Mouse (Mus musculus) lung, postnatal 0 days (tissue): ENCODE measurements around the gene Aff3. TPM values are rescaled to one million over a fixed set of nuclear protein-coding genes. Genes with fewer than 3 reads are reported as not detected.

Experiments used
- ATAC-seq: fragments of 200-750 bp; cut with Nextera tagmentation; 2 replicates; pipeline ENCODE4 v1.8.0; 2017; ENCODE audit warnings: moderate library complexity
- DNase-seq: peaks from one replicate; pipeline ENCODE4 v3.0.0-alpha.2; 2016; ENCODE audit warnings: low spot score
- H3K27ac ChIP-seq: fragments of 300-500 bp; sonication (generic); 2 replicates; pipeline ENCODE4 v1.5.1; 2014; ENCODE audit warnings: antibody characterized with exemption, mild to moderate bottlenecking, low read length, mixed read lengths
- H3K27me3 ChIP-seq: fragments of 300-500 bp; sonication (generic); replicated peaks from 2 replicates; pipeline ENCODE4 v1.6.1; 2014; ENCODE audit warnings: low read length, mixed read lengths; ENCODE audit not compliant: insufficient read depth
- H3K36me3 ChIP-seq: fragments of 300-500 bp; sonication (generic); 2 replicates; pipeline ENCODE4 v1.6.1; 2014; ENCODE audit warnings: low read length, mixed read lengths; ENCODE audit not compliant: insufficient read depth
- H3K4me1 ChIP-seq: fragments of 300-500 bp; sonication (generic); 2 replicates; pipeline ENCODE4 v1.6.1; 2014; ENCODE audit warnings: antibody characterized with exemption, low read depth, low read length, mixed read lengths; ENCODE audit not compliant: insufficient read depth
- H3K4me2 ChIP-seq: fragments of 300-500 bp; sonication (generic); replicated peaks from 2 replicates; pipeline ENCODE4 v1.6.1; 2014; ENCODE audit warnings: low read depth, mild to moderate bottlenecking, low read length, moderate library complexity, mixed read lengths
- H3K4me3 ChIP-seq: fragments of 300-500 bp; sonication (generic); 2 replicates; pipeline ENCODE4 v1.5.1; 2014; ENCODE audit warnings: low read depth, low read length
- H3K9ac ChIP-seq: fragments of 300-500 bp; sonication (generic); replicated peaks from 2 replicates; pipeline ENCODE4 v1.6.1; 2014; ENCODE audit warnings: low read depth, mild to moderate bottlenecking
- H3K9me3 ChIP-seq: fragments of 300-500 bp; sonication (generic); 2 replicates; pipeline ENCODE4 v1.6.1; 2016; ENCODE audit warnings: low read length, mixed read lengths
- CTCF ChIP-seq: IDR thresholded peaks from 2 replicates; pipeline ENCODE4 v1.5.1; 2016; ENCODE audit warnings: antibody characterized with exemption, mild to moderate bottlenecking
- EP300 ChIP-seq: IDR thresholded peaks from 2 replicates; pipeline ENCODE4 v1.6.1; 2016; ENCODE audit warnings: antibody characterized with exemption, mild to moderate bottlenecking, control low read depth
- WGBS: fragments of 180-500 bp; shearing (Covaris S2); extraction: QIAGEN DNeasy Blood & Tissue Kit; methylation state at CpG from one replicate; pipeline ENCODE4 v1.1.7; 2014; 5-methylcytosine and 5-hydroxymethylcytosine counted together
- polyA plus RNA-seq: library from polyadenylated mRNA; unstranded; fragments of >200 nt; fragmentation: Nextera tagmentation; extraction: Ambion mirVana; gene quantifications from 2 replicates; pipeline ENCODE4 v1.2.1, GENCODE M21; 2015

Aff3 gene
- polyA plus RNA-seq, 1 experiment from 2014 or later = 5.9 TPM

- Histone ChIP-seq H3K27me3 (no peaks in the 10 kb centered on the region), H3K4me1 (peaks cover 9% of the 10 kb centered on the region; the same call in 1 of the 2 replicates), H3K4me2 (no peak overlapping the region), H3K4me3 (no peak overlapping the region), H3K9ac (no peak overlapping the region), H3K27ac (no peak overlapping the region), H3K36me3 (no peaks in the 10 kb centered on the region), H3K9me3 (no peaks in the 10 kb centered on the region)
- ATAC-seq (no peak), DNase-seq (no peak)
- 75% methylated on average over 2 of the region's 2 CpGs for WGBS
- TF ChIP-seq EP300 (no peak), CTCF (no peak)
Measured at GRCm38 (mm10) chr1:38580572-38580971, 84.2 kb downstream of the Aff3 start.

GRCm38 (mm10) chr1:38578339-38578738, 86.4 kb downstream of the Aff3 start:
- 33% methylated on average over 5 of the region's 5 CpGs for WGBS
- no peaks in the 10 kb centered on the region for H3K36me3 ChIP-seq
- H3K4me1 ChIP-seq = peaks cover 9% of the 10 kb centered on the region; the same call in 1 of the 2 replicates
- ATAC-seq (peak; percentile 88), DNase-seq (peak; percentile 64)
- no peak overlapping the region for H3K9ac ChIP-seq
- no peak overlapping the region for H3K4me3 ChIP-seq
- no peaks in the 10 kb centered on the region for H3K9me3 ChIP-seq
- no peak overlapping the region for H3K4me2 ChIP-seq
- no peak overlapping the region for H3K27ac ChIP-seq
- H3K27me3 ChIP-seq = no peaks in the 10 kb centered on the region
- TF ChIP-seq EP300 = peak; percentile 94
- no peak for TF ChIP-seq CTCF

- no peak for ATAC-seq
- TF ChIP-seq CTCF (no peak), EP300 (no peak)
- WGBS = 57% methylated on average over 3 of the region's 3 CpGs
Measured at GRCm38 (mm10) chr1:38567791-38568190, 97.0 kb downstream of the Aff3 start.

GRCm38 (mm10) chr1:38566101-38566678, 98.6 kb downstream of the Aff3 start:
- H3K4me1 ChIP-seq = no peaks in the 10 kb centered on the region
- no peak overlapping the region for H3K4me3 ChIP-seq
- H3K9me3 ChIP-seq = no peaks in the 10 kb centered on the region
- 33% methylated on average over 8 of the region's 9 CpGs for WGBS
- no peaks in the 10 kb centered on the region for H3K27me3 ChIP-seq
- no peak for TF ChIP-seq CTCF
- no peak overlapping the region for H3K27ac ChIP-seq
- DNase-seq (no peak), ATAC-seq (peak; percentile 48)
- no peak overlapping the region for H3K9ac ChIP-seq
- no peaks in the 10 kb centered on the region for H3K36me3 ChIP-seq
- H3K4me2 ChIP-seq = no peak overlapping the region; the same call in 1 of the 2 replicates

More at GRCm38 (mm10) chr1:38567791-38568190, 97.0 kb downstream of the Aff3 start:
- Histone ChIP-seq H3K27me3 (no peaks in the 10 kb centered on the region), H3K4me1 (no peaks in the 10 kb centered on the region), H3K4me3 (no peak overlapping the region), H3K9me3 (no peaks in the 10 kb centered on the region), H3K36me3 (no peaks in the 10 kb centered on the region), H3K4me2 (no peak overlapping the region), H3K9ac (no peak overlapping the region), H3K27ac (no peak overlapping the region)
- no peak for DNase-seq

GRCm38 (mm10) chr1:38565295-38565777, 99.4 kb downstream of the Aff3 start:
- H3K27me3 ChIP-seq = no peaks in the 10 kb centered on the region
- WGBS = 69% methylated on average over 7 of the region's 7 CpGs
- H3K27ac ChIP-seq = no peak overlapping the region
- no peak overlapping the region for H3K9ac ChIP-seq
- no peak for TF ChIP-seq EP300
- TF ChIP-seq CTCF = no peak
- ATAC-seq (no peak), DNase-seq (no peak)
- no peaks in the 10 kb centered on the region for H3K4me1 ChIP-seq
- H3K9me3 ChIP-seq = no peaks in the 10 kb centered on the region
- H3K4me3 ChIP-seq = no peak overlapping the region
- H3K4me2 ChIP-seq = no peak overlapping the region
- H3K36me3 ChIP-seq = no peaks in the 10 kb centered on the region

GRCm38 (mm10) chr1:38562397-38563199, 102.2 kb downstream of the Aff3 start:
- Histone ChIP-seq H3K27me3 (no peaks in the 10 kb centered on the region), H3K4me2 (no peak overlapping the region), H3K4me3 (no peak overlapping the region), H3K27ac (no peak overlapping the region), H3K9ac (no peak overlapping the region), H3K4me1 (no peaks in the 10 kb centered on the region), H3K36me3 (no peaks in the 10 kb centered on the region), H3K9me3 (no peaks in the 10 kb centered on the region)
- 26% methylated on average over 11 of the region's 11 CpGs for WGBS
- no peak for TF ChIP-seq CTCF
- TF ChIP-seq EP300 = no peak
- ATAC-seq = no peak
- DNase-seq = no peak
